Mouse (Mus musculus): ENCODE results near the gene Nek10. TPM values are rescaled to one million over a fixed set of nuclear protein-coding genes. Genes with fewer than 3 reads are reported as not detected.

Gene Nek10
- polyA plus RNA-seq, 1 experiment from 2014 or later = 0.09 TPM

DNA sequence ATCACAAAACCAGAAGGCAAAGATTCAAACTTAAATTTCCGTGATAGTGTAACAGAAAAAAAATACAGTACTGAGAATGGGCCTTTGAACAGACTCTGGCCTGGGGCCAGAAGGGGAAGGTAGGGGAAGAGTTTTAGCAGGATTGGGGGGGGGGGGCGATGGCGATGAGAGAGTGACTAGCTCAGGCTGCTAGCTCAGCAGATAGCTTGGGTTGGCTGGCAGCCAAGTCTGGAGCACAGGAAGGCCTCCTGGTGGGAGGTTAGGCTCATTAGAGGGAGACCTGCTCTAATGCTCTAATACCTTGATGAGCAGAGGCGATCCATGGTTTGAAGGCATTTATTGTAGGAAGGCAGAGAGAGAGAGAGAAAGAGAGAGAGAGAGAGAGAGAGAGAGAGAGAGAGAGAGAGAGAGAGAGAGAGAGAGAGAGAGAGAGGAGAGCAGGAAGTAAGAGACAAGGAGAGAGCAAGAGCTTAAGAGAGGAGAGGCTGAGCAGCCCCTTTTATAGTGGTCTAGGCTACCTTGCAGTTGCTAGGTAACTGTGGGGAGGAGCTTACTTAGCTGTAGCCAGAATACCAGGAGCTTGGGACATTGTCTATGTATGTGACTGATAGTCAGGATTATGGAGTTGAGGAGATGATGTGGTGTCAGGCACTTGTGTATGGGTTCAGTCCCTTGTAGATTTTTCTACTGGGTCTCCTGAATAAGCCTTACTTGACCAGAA, 90.9 kb downstream of the Nek10 start:
- 0 out of 2 replicates have a peak, but pooled peaks cover 5% of the 10 kb centered on the region for H3K4me1 ChIP-seq
- H3K36me3 ChIP-seq = no peaks in the 10 kb centered on the region
- H3K4me2 ChIP-seq (replicated peaks) = no peak overlapping the region
- peak; percentile 56; the same call in 1 of the 2 replicates for ATAC-seq (replicated peaks)
- H3K4me3 ChIP-seq = no peak overlapping the region
- H3K9me3 ChIP-seq = no peaks in the 10 kb centered on the region
- no peak overlapping the region for H3K27ac ChIP-seq (replicated peaks)
- H3K9ac ChIP-seq (replicated peaks) = no peak overlapping the region
- WGBS = 16% methylated on average over 2 of the region's 4 CpGs
- H3K27me3 ChIP-seq = no peaks in the 10 kb centered on the region

DNA sequence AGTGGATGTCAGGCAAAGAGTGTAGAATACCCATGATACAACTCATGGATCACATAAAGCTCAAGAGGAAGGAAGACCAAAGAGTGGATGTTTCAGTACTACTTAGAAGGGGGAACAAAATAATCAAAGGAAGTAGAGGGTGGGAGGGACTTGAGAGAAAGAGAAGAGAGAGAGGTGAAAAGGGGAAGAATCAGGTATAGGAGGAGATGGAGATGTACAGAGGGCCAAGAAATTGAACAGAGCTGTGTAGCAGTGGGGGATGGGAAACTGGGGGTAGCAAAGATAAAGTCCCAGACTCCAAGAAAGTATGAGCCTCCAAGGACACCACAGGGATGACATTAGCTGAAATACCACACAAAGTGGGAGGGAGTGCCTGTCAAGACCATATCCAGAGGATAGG, 91.6 kb downstream of the Nek10 start:
- Histone ChIP-seq H3K9me3 (no peaks in the 10 kb centered on the region), H3K4me2 (replicated peaks) (no peak overlapping the region), H3K4me3 (no peak overlapping the region), H3K9ac (replicated peaks) (no peak overlapping the region), H3K4me1 (0 out of 2 replicates have a peak, but pooled peaks cover 5% of the 10 kb centered on the region), H3K27ac (replicated peaks) (no peak overlapping the region), H3K27me3 (no peaks in the 10 kb centered on the region), H3K36me3 (no peaks in the 10 kb centered on the region)
- no peak for ATAC-seq (replicated peaks)

DNA sequence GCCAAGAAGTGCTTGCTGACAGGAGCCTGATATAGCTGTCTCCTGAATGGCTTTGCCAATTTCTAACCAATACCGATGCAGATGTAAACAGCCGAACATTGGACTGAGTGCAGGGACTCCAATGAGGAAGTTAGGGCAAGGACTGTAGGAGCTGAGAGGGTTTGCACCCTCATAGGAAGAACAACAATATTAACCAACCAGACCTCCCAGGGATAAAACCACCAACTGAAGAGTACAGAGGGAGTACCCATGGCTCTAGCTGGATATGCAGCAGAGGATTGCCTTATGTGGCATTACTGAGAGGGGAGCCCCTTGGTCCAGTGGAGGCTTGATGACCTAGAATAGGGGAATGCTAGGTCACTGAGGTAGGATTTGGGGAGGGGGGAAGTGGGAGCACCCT, 92.1 kb downstream of the Nek10 start:
- Histone ChIP-seq H3K9me3 (no peaks in the 10 kb centered on the region), H3K27ac (replicated peaks) (no peak overlapping the region), H3K9ac (replicated peaks) (no peak overlapping the region), H3K4me2 (replicated peaks) (no peak overlapping the region), H3K27me3 (no peaks in the 10 kb centered on the region), H3K4me3 (no peak overlapping the region), H3K36me3 (no peaks in the 10 kb centered on the region), H3K4me1 (0 out of 2 replicates have a peak, but pooled peaks cover 5% of the 10 kb centered on the region)
- ATAC-seq (replicated peaks) = no peak
- WGBS = 90% methylated on average over 2 of the region's 2 CpGs

DNA sequence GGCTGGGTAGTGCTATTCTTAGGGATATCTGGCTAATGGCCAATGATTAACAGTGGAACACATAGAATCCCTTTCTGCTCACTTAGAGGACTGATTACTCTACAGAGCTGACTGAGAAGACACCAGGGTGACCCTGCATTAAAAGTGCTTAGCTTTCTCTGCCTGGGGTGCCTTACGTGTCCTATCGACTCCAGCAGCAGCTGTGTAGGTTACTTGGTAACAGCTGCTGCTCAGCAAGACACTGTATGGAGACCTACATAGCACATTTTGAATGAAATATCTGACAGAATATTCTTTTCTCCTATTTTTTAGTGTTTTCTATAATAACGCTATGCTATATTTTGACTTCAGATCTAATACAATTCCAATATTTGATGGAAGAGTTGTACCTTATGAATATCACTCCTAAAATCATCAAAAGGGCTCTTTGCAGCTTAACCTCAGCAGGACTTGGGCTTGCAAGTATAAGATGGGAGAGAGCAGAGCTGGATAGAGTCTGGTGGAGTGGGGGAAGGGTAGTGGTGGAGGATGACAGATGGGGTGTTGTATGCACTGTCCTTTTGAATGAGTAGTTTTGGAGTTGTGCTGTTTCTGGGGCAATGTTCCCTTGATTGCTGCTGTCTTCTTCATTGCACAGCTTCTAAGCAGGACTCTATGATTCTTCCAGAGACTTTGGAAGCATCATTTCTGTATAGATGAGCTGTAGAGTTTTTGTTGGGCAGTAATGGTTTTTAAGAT, 93.4 kb downstream of the Nek10 start:
- 0 out of 2 replicates have a peak, but pooled peaks have one; percentile 23 for ATAC-seq (replicated peaks)
- WGBS = 84% methylated on average over 3 of the region's 3 CpGs
- Histone ChIP-seq H3K4me2 (replicated peaks) (no peak overlapping the region), H3K4me3 (no peak overlapping the region), H3K27me3 (no peaks in the 10 kb centered on the region), H3K9ac (replicated peaks) (no peak overlapping the region), H3K27ac (replicated peaks) (no peak overlapping the region), H3K4me1 (0 out of 2 replicates have a peak, but pooled peaks cover 5% of the 10 kb centered on the region), H3K36me3 (no peaks in the 10 kb centered on the region), H3K9me3 (no peaks in the 10 kb centered on the region)

DNA sequence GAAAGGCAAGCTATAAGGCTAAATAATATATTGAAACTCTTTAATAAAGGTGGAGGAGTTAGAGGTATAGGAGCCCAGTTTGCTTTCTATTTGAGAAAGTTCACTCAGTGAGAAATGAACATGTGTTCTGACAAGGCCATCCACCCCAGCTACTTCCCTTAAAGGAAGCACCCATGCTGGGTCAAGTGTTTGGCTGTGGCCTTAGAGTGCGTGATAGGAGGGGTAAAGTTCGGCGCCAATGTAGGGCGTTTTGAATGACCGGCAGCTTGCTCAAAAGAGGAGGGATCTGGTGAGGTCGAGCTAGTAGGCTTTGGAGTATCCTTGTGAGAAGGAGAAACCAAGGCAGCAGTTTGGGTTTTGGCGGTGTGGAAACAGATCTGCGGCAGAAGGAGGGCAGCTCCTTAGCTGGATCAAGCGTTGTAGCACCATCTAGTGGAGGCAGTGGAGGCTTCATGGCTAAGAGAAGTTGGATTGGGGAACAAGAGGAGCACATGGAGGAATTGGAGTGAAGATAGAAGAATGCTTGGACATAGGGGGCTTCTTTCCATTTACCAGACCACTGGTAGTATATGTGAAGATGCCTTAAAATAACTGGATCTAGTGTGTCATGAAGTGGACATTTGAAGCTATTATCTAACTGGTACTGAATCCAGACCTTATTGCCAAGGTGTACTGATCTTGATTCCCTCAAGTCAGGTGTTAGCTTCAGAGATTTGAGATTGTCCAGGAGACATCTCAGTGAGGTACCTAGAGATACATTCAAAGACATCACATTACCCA, 101.7 kb downstream of the Nek10 start:
- 16% methylated on average over 9 of the region's 9 CpGs for WGBS
- Histone ChIP-seq H3K4me1 (no peaks in the 10 kb centered on the region), H3K9ac (replicated peaks) (no peak overlapping the region), H3K4me3 (no peak overlapping the region), H3K9me3 (no peaks in the 10 kb centered on the region), H3K27ac (replicated peaks) (no peak overlapping the region), H3K36me3 (no peaks in the 10 kb centered on the region), H3K4me2 (replicated peaks) (0 out of 2 replicates have a peak overlapping the region, but pooled peaks have one; percentile 20), H3K27me3 (no peaks in the 10 kb centered on the region)
- ATAC-seq (replicated peaks) = peak; percentile 86

DNA sequence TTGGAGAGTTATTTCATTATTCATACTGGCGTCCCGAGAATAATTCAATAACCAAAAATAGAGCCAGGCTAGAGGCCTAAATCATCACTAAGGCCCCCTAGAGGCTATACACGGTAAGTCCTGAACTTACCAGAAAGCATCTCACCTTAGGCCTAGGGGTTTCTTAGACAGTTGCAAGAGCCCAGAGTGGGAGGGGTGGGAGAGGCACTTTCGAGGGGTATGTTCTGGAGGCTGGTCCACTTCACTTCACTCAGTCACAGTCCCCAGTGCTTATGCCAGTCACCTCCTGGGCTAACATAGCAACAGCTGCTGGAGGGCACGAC, 102.3 kb downstream of the Nek10 start:
- H3K36me3 ChIP-seq = no peaks in the 10 kb centered on the region
- H3K9ac ChIP-seq (replicated peaks) = no peak overlapping the region
- ATAC-seq (replicated peaks) = peak; percentile 29; the same call in 1 of the 2 replicates
- 76% methylated on average over 5 of the region's 5 CpGs for WGBS
- H3K4me3 ChIP-seq = no peak overlapping the region
- no peaks in the 10 kb centered on the region for H3K4me1 ChIP-seq
- H3K9me3 ChIP-seq = no peaks in the 10 kb centered on the region
- no peak overlapping the region for H3K27ac ChIP-seq (replicated peaks)
- no peak overlapping the region for H3K4me2 ChIP-seq (replicated peaks)
- H3K27me3 ChIP-seq = no peaks in the 10 kb centered on the region

DNA sequence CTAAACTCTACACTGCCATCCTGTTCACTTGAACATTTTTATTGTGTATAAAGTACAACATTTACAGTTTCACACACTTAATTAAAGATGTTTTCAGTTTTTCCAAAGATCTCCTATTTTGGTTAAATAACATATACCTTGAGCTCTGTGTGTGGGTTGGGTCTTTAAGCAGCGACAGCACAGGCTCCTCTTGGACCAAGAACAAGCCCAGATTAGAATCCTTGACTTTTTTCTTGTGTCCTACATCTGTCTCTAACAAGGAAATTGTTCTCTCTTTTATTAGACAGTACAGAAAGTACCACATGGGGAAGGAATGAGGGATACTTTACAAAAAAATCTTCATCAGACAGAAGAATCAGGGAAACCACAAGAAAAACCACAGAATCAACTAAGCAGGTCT, 122.4 kb downstream of the Nek10 start:
- Histone ChIP-seq H3K4me3 (no peak overlapping the region), H3K9me3 (no peaks in the 10 kb centered on the region), H3K36me3 (no peaks in the 10 kb centered on the region), H3K27me3 (no peaks in the 10 kb centered on the region), H3K9ac (replicated peaks) (no peak overlapping the region), H3K4me2 (replicated peaks) (no peak overlapping the region), H3K27ac (replicated peaks) (no peak overlapping the region), H3K4me1 (no peaks in the 10 kb centered on the region)
- 76% methylated on average over 1 of the region's 1 CpGs for WGBS
- no peak for ATAC-seq (replicated peaks)

DNA sequence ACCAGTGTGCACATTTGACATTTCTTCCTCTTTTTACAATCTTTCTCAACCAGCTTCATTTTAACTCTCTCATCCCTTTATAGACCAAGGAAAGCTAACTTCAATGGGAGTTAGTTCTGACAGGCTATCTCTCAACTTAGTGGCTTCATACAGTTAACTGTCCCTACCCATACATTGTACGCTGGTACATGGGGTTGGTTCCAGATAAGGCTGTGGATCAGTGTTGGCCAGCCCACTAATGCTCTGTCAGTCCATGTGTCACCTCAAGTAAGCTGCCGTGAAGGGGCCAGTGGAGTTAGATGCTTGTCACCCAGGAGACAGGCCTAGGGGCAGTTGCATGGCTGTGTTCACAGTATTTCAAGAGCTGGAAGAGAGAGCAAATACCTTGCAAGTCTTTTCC, 124.3 kb downstream of the Nek10 start:
- WGBS = 90% methylated on average over 2 of the region's 2 CpGs
- no peak for ATAC-seq (replicated peaks)
- Histone ChIP-seq H3K27me3 (no peaks in the 10 kb centered on the region), H3K27ac (replicated peaks) (no peak overlapping the region), H3K4me3 (no peak overlapping the region), H3K4me2 (replicated peaks) (no peak overlapping the region), H3K9me3 (no peaks in the 10 kb centered on the region), H3K36me3 (no peaks in the 10 kb centered on the region), H3K9ac (replicated peaks) (no peak overlapping the region), H3K4me1 (no peaks in the 10 kb centered on the region)

DNA sequence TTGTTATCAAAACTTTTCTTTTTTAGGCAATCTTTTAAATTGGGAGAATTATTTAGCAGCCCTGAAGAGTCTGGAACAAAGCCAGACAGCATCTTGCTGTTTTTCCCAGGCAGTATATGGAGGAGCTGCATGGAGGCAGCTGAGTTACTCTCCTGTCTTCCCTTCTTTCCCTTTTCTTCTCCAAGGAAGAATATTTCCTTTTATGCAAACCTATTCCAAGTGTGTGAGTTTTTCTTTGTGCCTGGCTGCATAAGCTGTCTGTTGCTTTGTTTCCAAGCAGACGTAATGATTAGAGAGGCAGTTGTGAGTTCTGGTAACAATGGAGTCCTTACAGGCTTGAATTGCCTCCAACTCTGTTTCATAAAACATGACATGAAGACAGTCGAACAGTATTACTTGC, 131.8 kb downstream of the Nek10 start:
- peak; percentile 66; the same call in 1 of the 2 replicates for ATAC-seq (replicated peaks)
- H3K36me3 ChIP-seq = no peaks in the 10 kb centered on the region
- H3K9ac ChIP-seq (replicated peaks) = no peak overlapping the region
- no peaks in the 10 kb centered on the region for H3K9me3 ChIP-seq
- 15% methylated on average over 2 of the region's 2 CpGs for WGBS
- peak overlapping the region; percentile 33 for H3K27ac ChIP-seq (replicated peaks)
- H3K4me3 ChIP-seq = no peak overlapping the region
- H3K27me3 ChIP-seq = no peaks in the 10 kb centered on the region
- no peak overlapping the region for H3K4me2 ChIP-seq (replicated peaks)
- 0 out of 2 replicates have a peak, but pooled peaks cover 4% of the 10 kb centered on the region for H3K4me1 ChIP-seq

DNA sequence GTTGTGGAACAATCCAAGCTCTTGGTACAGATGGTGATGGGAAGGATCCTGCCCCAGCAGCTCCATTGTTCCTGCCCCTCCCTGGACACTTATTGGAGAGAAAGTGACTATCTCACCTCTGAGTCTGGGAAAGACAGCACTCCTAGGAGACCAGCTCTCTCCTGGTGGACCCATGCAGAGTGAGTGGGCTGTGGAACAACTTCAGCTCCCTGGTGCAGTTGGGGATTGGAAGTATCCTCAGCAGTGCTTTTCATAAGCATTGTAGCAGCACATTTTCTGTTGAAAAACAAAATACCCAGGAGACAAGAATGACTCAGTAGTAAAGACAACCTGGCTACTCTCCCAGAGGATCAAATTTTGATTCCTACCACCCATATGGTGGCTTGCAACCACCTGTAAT, 142.7 kb downstream of the Nek10 start:
- Histone ChIP-seq H3K4me3 (no peak overlapping the region), H3K36me3 (no peaks in the 10 kb centered on the region), H3K9ac (replicated peaks) (no peak overlapping the region), H3K4me1 (0 out of 2 replicates have a peak, but pooled peaks cover 4% of the 10 kb centered on the region), H3K9me3 (no peaks in the 10 kb centered on the region; the same call in 1 of the 2 replicates), H3K4me2 (replicated peaks) (no peak overlapping the region), H3K27me3 (no peaks in the 10 kb centered on the region), H3K27ac (replicated peaks) (no peak overlapping the region)
- ATAC-seq (replicated peaks) = no peak

DNA sequence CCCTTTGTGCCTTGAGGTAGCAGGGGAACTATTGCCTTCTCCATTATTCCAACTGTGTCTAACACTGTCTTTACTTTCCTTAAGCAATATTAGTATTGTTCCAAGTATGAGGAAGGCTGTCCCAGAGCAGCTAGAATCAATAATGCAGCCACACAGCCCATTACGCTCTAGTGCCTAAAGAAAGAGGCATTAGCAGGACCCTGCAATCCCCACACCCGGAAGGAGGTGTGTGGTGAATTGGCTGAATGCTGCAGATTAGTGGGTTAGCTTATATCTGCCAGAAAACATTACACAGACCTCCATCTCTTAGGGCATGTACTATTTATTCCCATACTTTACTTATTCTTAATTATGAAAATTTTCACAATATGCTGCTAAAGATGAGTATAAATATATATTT, 145.8 kb downstream of the Nek10 start:
- Histone ChIP-seq H3K4me1 (peaks cover 4% of the 10 kb centered on the region; the same call in 1 of the 2 replicates), H3K4me3 (no peak overlapping the region), H3K27me3 (no peaks in the 10 kb centered on the region), H3K9me3 (no peaks in the 10 kb centered on the region), H3K9ac (replicated peaks) (no peak overlapping the region), H3K36me3 (no peaks in the 10 kb centered on the region), H3K4me2 (replicated peaks) (no peak overlapping the region), H3K27ac (replicated peaks) (no peak overlapping the region)
- WGBS = 13% methylated on average over 2 of the region's 2 CpGs
- ATAC-seq (replicated peaks) = peak; percentile 57; the same call in 1 of the 2 replicates

DNA sequence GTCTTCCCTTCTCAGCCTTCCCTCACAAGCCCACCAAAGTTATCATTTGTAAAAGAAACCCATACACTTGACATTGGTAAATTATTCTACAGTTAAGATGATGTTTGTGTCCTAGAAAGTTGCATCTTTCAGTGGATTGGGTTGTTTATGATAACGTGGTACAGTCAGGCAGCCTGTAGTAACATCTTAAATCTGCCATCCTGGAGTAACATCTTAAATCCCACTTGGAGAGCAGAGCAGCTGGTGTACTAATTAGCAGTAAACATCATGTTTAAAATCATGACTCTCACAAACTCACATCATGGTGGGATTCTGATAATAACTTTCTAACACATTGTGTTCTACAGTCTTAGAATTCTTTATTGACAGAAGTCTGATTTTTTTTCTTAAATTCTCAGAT, 148.6 kb downstream of the Nek10 start:
- no peak overlapping the region for H3K9ac ChIP-seq (replicated peaks)
- H3K36me3 ChIP-seq = no peaks in the 10 kb centered on the region
- 0 out of 2 replicates have a peak, but pooled peaks have one; percentile 37 for ATAC-seq (replicated peaks)
- H3K9me3 ChIP-seq = no peaks in the 10 kb centered on the region
- 69% methylated on average over 1 of the region's 1 CpGs for WGBS
- peaks cover 4% of the 10 kb centered on the region; the same call in 1 of the 2 replicates for H3K4me1 ChIP-seq
- H3K4me3 ChIP-seq = no peak overlapping the region
- no peaks in the 10 kb centered on the region for H3K27me3 ChIP-seq
- H3K27ac ChIP-seq (replicated peaks) = no peak overlapping the region
- no peak overlapping the region for H3K4me2 ChIP-seq (replicated peaks)

All from forebrain, embryonic 15.5 days (tissue).